Mouse (Mus musculus) heart, adult 2 months (tissue): Measurements from ENCODE around the gene Net1. TPM values are rescaled to one million over a fixed set of nuclear protein-coding genes. Genes with fewer than 3 reads are reported as not detected.

Experiments used
- DNase-seq, 2 experiments: peaks; one replicate each; pipeline ENCODE4 v3.0.0; 2021
- H3K27ac ChIP-seq: fragments of 200-600 bp; 2 replicates; pipeline ENCODE4 v1.8.1; 2022
- H3K27me3 ChIP-seq: fragments of 200-500 bp; 2 replicates; pipeline ENCODE4 v1.6.1; 2012; ENCODE audit warnings: mild to moderate bottlenecking, low read length, inconsistent platforms, mixed read lengths; ENCODE audit not compliant: control insufficient read depth, insufficient read depth
- H3K36me3 ChIP-seq: fragments of 200-500 bp; 2 replicates; pipeline ENCODE4 v1.6.1; 2012; ENCODE audit warnings: low read length, inconsistent platforms; ENCODE audit not compliant: control insufficient read depth, insufficient read depth
- H3K4me1 ChIP-seq: fragments of 200-500 bp; 2 replicates; pipeline ENCODE4 v1.6.1; 2011; ENCODE audit warnings: low read length; ENCODE audit not compliant: control insufficient read depth, insufficient read depth
- H3K4me3 ChIP-seq: fragments of 200-600 bp; 2 replicates; pipeline ENCODE4 v1.8.1; 2022
- H3K79me2 ChIP-seq: fragments of 200-500 bp; replicated peaks from 2 replicates; pipeline ENCODE4 v1.6.1; 2012; ENCODE audit warnings: mild to moderate bottlenecking, inconsistent platforms, low read length, moderate library complexity, mixed read lengths; ENCODE audit not compliant: control insufficient read depth, insufficient read depth
- H3K9ac ChIP-seq: fragments of 200-500 bp; 2 replicates; pipeline ENCODE4 v1.6.1; 2012; ENCODE audit warnings: low read depth, mild to moderate bottlenecking, control low read depth, inconsistent platforms, low read length, mixed read lengths
- CTCF ChIP-seq: fragments of 200-600 bp; IDR thresholded peaks from 2 replicates; pipeline ENCODE4 v1.8.1; 2022; ENCODE audit warnings: antibody characterized with exemption, mild to moderate bottlenecking, moderate library complexity
- EP300 ChIP-seq: fragments of 200-500 bp; IDR thresholded peaks from 2 replicates; pipeline ENCODE4 v1.6.1; 2011; ENCODE audit warnings: low read depth, low read length, control low read depth; ENCODE audit not compliant: insufficient read depth
- POLR2A ChIP-seq: fragments of 200-500 bp; IDR thresholded peaks from 2 replicates; pipeline ENCODE4 v1.6.1; 2011; ENCODE audit warnings: mild to moderate bottlenecking, low read depth, low read length, control low read depth; ENCODE audit not compliant: insufficient read depth
- WGBS: fragments of 180-500 bp; shearing (Covaris S2); methylation state at CpG from one replicate; pipeline ENCODE4 v1.1.7; 2018; 5-methylcytosine and 5-hydroxymethylcytosine counted together
- intact Hi-C: fragments of 180-260 bp; cut with DNase I; formaldehyde crosslinking; loops from one replicate; pipeline ENCODE4 v1.15.1; 2025
- polyA plus RNA-seq: library from polyadenylated mRNA; depleted of rRNA; stranded (reverse); fragments of >200 nt; gene quantifications from 2 replicates; pipeline ENCODE4 v1.2.3, GENCODE M21; 2012
- total RNA-seq, 2 experiments: library from RNA; stranded (reverse); gene quantifications; 2 replicates each; pipeline ENCODE4 v1.2.3; 2021

The Net1 gene
- total and polyA plus RNA-seq, 3 experiments, result 6.4 to 18.8 (median 16.6) TPM

DNA sequence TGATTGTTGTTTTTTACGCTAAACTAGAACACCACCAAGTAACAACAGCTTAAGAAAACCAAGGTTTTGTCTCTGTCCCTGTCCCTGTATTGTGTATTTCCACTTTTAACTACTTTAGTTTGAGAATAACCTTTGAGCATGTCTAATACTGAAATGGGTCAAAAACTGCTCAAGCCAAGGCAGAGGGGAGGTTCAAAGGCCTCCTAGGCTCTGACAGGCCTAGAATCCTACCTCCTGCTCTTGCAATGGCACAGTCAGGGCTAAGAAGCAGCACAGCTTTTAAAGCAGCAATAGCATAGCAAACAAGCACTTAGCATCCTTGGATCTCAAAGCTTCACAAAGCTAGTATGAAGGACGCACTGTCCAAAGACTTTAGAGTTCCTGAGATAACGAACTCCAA is 28.9 kb downstream of the Net1 start:
- Histone ChIP-seq H3K79me2 (no peaks in the 10 kb centered on the region; the same call in 1 of the 2 replicates), H3K27ac (no peak overlapping the region), H3K36me3 (0 out of 2 replicates have a peak, but pooled peaks cover 2% of the 10 kb centered on the region), H3K9ac (no peak overlapping the region), H3K4me3 (no peak overlapping the region), H3K4me1 (no peaks in the 10 kb centered on the region; the same call in 1 of the 2 replicates), H3K27me3 (no peaks in the 10 kb centered on the region)
- no peak for DNase-seq
- intact Hi-C loops, result no loop called here
- TF ChIP-seq EP300 (no peak), CTCF (no peak), POLR2A (no peak)
- WGBS, result 84% methylated on average over 3 of the region's 3 CpGs

DNA sequence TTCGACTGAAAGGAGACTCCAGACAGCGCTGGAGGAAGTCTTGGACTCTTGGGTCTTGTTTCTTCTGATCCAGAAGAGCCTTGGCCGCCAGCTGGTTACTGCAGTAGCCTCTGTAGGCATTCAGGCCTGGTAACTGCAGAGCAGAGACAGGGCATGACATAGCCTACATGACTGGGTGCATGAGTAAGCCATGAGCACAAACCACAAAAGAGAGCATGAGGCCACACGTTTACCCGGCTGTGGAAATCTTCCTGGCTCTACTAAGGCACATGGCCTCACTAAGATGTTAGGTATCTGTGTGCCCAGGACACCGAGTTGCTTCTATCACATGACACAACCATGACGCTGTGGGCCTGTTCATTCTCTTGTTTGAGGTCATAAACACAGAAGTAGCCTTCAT is 31.4 kb downstream of the Net1 start:
- no peak for TF ChIP-seq CTCF
- TF ChIP-seq EP300, result no peak
- no peak for TF ChIP-seq POLR2A
- Histone ChIP-seq H3K79me2 (no peaks in the 10 kb centered on the region; the same call in 1 of the 2 replicates), H3K4me3 (no peak overlapping the region), H3K4me1 (no peaks in the 10 kb centered on the region; the same call in 1 of the 2 replicates), H3K27me3 (no peaks in the 10 kb centered on the region), H3K27ac (no peak overlapping the region), H3K36me3 (0 out of 2 replicates have a peak, but pooled peaks cover 2% of the 10 kb centered on the region), H3K9ac (no peak overlapping the region)
- no peak for DNase-seq
- WGBS, result 95% methylated on average over 7 of the region's 7 CpGs
- intact Hi-C loops, result no loop called here

DNA sequence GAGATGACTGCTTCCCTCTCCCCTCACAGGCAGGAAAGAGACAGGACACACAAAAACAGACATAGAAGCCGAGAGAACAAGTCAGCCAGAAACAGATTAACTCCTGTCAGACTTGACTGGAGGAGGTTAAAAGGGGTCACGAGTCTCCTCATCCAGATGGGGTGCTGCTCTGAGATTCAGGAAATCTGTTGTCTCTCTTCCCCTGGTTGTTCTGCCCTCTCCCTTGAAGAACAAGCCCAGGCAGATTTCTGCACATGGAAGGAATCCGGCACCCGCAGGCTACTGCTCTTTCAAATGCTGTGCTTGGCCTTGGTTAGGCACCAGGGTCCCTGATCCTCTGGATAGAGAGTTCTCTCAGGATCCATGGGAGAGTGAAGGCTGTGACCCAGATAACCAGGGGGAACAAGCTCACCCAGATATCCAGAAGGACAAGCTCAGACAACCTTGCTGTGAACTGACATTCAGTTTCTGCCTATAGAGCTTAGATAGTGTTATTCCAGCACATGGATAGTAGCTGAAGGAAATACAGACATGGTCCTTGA is 40.3 kb downstream of the Net1 start:
- TF ChIP-seq POLR2A, result no peak
- no peak for TF ChIP-seq CTCF
- TF ChIP-seq EP300, result no peak
- Histone ChIP-seq H3K4me1 (no peaks in the 10 kb centered on the region), H3K79me2 (no peaks in the 10 kb centered on the region), H3K27ac (no peak overlapping the region), H3K36me3 (no peaks in the 10 kb centered on the region), H3K27me3 (no peaks in the 10 kb centered on the region), H3K4me3 (no peak overlapping the region), H3K9ac (no peak overlapping the region)
- WGBS, result 59% methylated on average over 4 of the region's 4 CpGs
- intact Hi-C loops, result no loop called here
- DNase-seq, result no peak

DNA sequence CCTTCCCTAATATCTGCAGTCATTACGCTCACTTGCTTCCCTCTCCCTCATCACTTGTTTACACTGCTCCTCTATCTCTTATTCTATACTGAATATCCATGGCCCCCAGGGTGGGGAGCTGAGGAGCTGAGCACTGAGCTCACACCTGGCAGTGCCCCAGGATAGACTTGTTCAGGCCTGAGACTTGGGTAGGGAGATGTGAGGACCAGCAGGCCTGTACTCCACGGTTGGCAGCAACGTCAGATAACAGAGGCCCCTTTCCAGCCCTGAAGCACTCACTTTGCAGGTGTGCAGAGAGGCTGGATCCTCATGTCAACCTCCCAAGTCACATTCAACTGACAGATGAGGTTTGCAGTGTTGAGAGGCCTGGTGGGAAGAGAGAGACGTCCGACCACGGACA is 40.8 kb downstream of the Net1 start:
- Histone ChIP-seq H3K4me1 (no peaks in the 10 kb centered on the region), H3K36me3 (no peaks in the 10 kb centered on the region), H3K27ac (no peak overlapping the region), H3K79me2 (no peaks in the 10 kb centered on the region), H3K27me3 (no peaks in the 10 kb centered on the region), H3K4me3 (no peak overlapping the region), H3K9ac (no peak overlapping the region)
- TF ChIP-seq CTCF (no peak), EP300 (no peak), POLR2A (no peak)
- DNase-seq, result no peak
- 64% methylated on average over 6 of the region's 6 CpGs for WGBS
- intact Hi-C loops, result no loop called here

DNA sequence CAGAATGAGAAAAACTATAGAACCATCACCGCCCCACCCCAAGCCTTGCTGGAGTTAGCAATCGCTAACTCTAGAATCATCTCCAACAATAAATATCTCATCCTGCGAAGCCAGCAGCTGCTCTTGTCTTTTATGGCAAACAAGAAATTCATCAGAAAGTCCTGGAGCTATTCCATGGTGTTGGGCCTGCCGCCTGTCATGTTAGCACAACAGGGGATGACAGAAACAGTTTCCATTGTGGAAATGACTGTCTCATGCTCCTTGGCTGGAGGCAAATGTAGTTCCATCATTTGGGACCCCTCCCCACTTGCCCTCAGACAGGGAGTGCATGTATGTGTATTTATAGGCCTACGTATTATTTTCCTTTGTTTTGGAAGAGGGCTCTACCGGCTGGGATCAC is 41.6 kb downstream of the Net1 start:
- Histone ChIP-seq H3K79me2 (no peaks in the 10 kb centered on the region), H3K4me3 (no peak overlapping the region), H3K27ac (no peak overlapping the region), H3K4me1 (no peaks in the 10 kb centered on the region), H3K27me3 (no peaks in the 10 kb centered on the region), H3K9ac (no peak overlapping the region), H3K36me3 (no peaks in the 10 kb centered on the region)
- no peak for TF ChIP-seq POLR2A
- TF ChIP-seq CTCF, result no peak
- no peak for TF ChIP-seq EP300
- intact Hi-C loops, result no loop called here
- DNase-seq, result no peak
- WGBS, result 72% methylated on average over 6 of the region's 6 CpGs

GRCm38 (mm10) chr13:3872832-3873231 is 45.2 kb downstream of the Net1 start:
- no peak for DNase-seq
- H3K9ac ChIP-seq, result no peak overlapping the region
- WGBS, result 98% methylated on average over 4 of the region's 4 CpGs
- H3K27me3 ChIP-seq, result no peaks in the 10 kb centered on the region
- no peaks in the 10 kb centered on the region for H3K4me1 ChIP-seq
- no peak overlapping the region for H3K4me3 ChIP-seq
- H3K36me3 ChIP-seq, result no peaks in the 10 kb centered on the region
- H3K79me2 ChIP-seq, result no peaks in the 10 kb centered on the region
- H3K27ac ChIP-seq, result no peak overlapping the region
- intact Hi-C loops, result no loop called here
- TF ChIP-seq POLR2A (no peak), CTCF (no peak)
